16 mouse cellular contexts compared by ENCODE assay signal in the genomic region with DNA sequence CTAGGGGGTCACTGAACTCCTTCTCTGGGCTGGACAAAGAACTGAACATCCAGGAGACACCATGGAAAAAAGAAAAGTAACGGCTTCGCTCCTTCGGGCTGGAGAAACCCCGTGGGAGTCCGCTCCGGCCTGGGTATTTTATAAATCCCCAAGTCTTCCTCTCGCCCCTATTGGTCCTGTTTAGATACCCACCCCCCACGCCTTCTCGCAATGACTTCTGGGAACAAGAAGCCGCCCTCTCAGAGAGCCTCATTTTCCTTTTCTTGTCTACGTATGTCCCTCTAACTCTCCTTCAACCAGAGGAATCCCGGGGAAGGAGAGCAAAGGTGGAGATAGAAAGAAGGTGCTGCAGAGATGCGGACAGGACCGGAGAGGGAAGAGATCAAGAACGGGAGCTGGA.
"Had no signal": no experiment of that assay in that cellular context is flagged by ENCODE, and none has a peak within 500 bp of the region (broad histone marks: within the 10 kb centered on the region; RNA-seq: fewer than 3 reads in every experiment).

No protein-coding gene starts in this region.

- H3K4me3 ChIP-seq: midbrain, embryonic 10.5 days; midbrain, embryonic 12.5 days; myocyte; neural tube, embryonic 12.5 days; stomach, embryonic 15.5 days had no signal

- H3K36me3 ChIP-seq: midbrain, embryonic 10.5 days; midbrain, embryonic 12.5 days; neural tube, embryonic 12.5 days; stomach, embryonic 15.5 days had no signal

- H3K9ac ChIP-seq: lung, embryonic 14.5 days; midbrain, embryonic 12.5 days; neural tube, embryonic 12.5 days; stomach, embryonic 15.5 days had no signal

- H3K27me3 ChIP-seq: midbrain, embryonic 12.5 days; neural tube, embryonic 12.5 days; stomach, embryonic 15.5 days had no signal

- DNase-seq: lung, adult 18-20 months; lung, embryonic 14.5 days; lung, postnatal 10 days; lung, postnatal 4 days; midbrain, embryonic 14.5 days; right cerebral cortex, postnatal 14 days; thymus, adult 2 months; thymus, postnatal 25 days; thymus, postnatal 4 days had no signal

- ATAC-seq: midbrain, embryonic 16.5 days had no signal

- H3K4me1 ChIP-seq: midbrain, embryonic 10.5 days; midbrain, embryonic 12.5 days; neural tube, embryonic 12.5 days; stomach, embryonic 15.5 days had no signal

- H3K4me2 ChIP-seq: lung, embryonic 14.5 days; midbrain, embryonic 12.5 days; neural tube, embryonic 12.5 days; stomach, embryonic 15.5 days had no signal

- H3K27ac ChIP-seq: midbrain, embryonic 10.5 days; midbrain, embryonic 12.5 days; neural tube, embryonic 12.5 days; stomach, embryonic 15.5 days; stomach, postnatal 0 days had no signal

- H3K9me3 ChIP-seq: stomach, embryonic 15.5 days had no signal
